Mouse (Mus musculus) monocyte, adult 2 months (primary cell): ENCODE data around the gene Zfand3.

Experiments
- DNase-seq, 2 experiments: peaks; one replicate each; pipeline ENCODE4 v3.0.0; 2022; ENCODE audit warnings: low spot score in 2 of 2, low read depth in 1 of 2

The Zfand3 gene

GRCm38 (mm10) chr17:30191097-30191640 lies 186.6 kb downstream of the Zfand3 start:
- no peak for DNase-seq

GRCm38 (mm10) chr17:30192416-30193005 lies 188.0 kb downstream of the Zfand3 start:
- DNase-seq = no peak

- no peak for DNase-seq
Measured at GRCm38 (mm10) chr17:30193615-30194014, 189.1 kb downstream of the Zfand3 start.

GRCm38 (mm10) chr17:30194091-30194490 lies 189.6 kb downstream of the Zfand3 start:
- no peak for DNase-seq

GRCm38 (mm10) chr17:30194629-30195445 lies 190.3 kb downstream of the Zfand3 start:
- no peak for DNase-seq

DNA sequence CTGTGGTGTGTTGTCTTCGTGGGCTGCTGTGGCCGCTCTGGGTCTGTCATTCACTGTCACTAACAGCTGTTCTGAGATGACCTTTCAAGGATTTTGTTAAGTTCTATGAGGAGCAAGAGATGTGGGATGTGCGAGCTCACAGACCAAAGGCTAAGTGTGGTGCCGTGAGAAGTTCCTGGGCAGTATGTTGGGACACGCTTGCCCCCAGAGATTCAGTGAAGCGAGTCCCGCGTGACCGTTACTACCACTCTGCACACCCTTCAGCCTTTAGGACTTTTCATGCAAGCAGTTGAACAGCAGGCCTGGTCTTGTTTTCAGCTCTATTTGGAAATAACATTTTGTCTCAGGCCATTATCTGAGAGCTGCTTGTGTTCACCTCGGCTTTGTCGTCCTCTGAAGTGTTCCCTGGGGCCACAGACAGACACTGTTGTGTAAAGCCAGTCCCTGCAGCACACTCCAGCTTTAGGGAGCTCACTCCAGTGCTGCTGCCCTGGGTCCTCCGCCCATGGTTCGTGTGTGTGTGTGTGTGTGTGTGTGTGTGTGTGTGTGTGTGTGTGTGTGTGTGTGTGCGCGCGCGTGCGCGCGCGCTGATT lies 191.2 kb downstream of the Zfand3 start:
- DNase-seq = no peak

DNA sequence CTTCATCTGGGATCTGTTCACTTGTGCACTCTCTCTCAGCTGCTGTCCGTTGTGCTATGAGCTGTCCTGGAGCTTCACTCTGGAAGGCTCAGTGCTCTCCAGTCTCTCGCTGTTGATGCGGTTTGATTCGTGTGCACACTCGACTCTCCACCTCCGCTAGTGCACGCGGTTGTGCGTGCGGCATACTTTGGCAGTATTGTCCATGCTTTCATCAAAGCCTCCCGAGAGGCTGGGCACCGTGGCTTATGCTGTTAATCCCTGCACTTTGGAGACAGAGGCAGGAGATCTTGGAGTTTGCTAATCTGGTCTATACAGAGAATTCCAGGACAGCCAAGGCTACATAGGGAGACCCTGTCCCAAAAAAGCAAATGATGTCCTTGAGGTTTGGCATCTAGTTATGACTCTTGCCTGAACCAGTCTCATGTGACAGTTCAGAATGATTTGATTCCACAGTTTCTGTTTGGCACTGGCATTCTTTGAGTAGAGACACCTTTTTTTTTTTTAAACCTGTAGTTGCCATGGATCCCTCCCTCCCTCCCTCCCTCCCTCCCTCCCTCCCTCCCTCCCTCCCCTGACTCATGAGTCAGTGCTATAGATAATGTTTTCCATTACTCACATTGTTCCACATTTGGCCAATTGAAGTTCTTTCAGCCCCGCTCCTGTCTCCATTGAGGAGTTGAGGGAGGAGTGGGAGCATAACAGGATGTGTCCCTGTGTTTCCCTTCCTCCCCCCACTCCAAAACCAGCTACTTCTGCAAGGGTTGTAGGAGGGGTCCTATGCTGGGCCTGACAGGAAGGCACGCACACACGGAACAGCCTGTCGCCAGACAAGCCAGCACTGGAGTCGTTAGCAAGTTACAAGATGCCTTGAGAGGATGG lies 192.1 kb downstream of the Zfand3 start:
- no peak for DNase-seq

- no peak for DNase-seq
Measured at GRCm38 (mm10) chr17:30197280-30198030, 192.9 kb downstream of the Zfand3 start.

DNA sequence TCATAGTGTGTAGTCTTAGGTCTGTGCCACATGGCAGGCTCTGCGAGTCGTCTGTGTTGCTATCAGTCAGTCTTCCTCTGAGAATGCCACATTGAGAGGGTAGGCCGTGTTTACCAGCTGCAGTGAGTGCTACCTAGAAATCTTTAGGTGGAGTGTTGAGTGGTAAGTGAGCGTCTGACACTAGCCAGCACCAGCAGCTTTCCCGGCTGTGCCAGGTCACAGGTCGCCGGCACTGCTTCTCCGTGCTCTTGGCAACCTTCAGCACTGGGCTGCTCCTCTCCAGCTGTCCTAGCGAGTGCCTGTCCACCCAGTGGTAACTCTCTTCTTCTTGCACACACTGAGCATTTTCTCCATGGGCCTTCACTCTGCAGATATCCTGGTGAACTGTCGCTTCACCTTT lies 193.9 kb downstream of the Zfand3 start:
- no peak for DNase-seq

DNA sequence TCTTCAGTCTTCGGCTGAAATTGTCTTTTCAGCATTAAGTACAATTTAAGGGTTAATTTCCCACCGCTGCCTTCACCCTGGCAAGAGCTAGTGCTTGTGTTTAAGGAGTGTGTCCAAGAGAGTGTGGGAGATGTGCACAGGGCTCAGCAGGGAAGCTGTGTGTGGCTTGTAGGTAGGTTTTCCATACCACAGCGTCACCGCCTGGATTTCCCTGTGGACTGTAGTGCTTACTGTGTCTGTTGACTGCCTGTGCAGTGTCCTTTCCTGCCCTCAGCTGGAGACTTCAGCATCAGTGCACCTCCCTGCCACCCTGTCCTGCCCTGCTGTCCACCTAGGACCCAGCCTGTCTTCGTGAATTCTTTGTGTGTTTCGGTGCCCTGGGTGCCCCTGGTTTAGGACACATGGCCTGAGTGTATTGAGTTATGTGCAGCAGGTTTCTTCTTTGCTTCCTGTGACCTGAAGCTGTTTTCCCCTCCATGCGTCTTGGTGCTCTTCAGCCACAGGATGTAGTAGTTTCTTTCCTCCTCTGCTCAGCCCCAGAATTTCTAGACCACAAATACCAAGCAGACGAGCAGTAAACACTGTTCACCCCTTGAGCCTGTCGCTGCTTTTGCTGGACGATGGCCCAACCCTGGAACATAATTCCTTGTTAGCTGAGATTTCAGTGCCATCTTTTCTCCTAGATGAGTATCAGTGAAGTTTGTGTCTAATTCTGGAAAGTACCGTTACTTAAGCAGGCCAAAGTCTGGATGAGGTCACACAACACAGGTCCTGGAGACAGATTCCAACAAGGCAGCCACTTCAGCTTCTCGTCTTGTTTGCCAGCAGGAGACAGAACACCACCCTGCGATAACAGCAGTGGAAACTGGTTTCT lies 195.1 kb downstream of the Zfand3 start:
- no peak for DNase-seq

- no peak for DNase-seq
Measured at GRCm38 (mm10) chr17:30200283-30200682, 195.8 kb downstream of the Zfand3 start.

DNA sequence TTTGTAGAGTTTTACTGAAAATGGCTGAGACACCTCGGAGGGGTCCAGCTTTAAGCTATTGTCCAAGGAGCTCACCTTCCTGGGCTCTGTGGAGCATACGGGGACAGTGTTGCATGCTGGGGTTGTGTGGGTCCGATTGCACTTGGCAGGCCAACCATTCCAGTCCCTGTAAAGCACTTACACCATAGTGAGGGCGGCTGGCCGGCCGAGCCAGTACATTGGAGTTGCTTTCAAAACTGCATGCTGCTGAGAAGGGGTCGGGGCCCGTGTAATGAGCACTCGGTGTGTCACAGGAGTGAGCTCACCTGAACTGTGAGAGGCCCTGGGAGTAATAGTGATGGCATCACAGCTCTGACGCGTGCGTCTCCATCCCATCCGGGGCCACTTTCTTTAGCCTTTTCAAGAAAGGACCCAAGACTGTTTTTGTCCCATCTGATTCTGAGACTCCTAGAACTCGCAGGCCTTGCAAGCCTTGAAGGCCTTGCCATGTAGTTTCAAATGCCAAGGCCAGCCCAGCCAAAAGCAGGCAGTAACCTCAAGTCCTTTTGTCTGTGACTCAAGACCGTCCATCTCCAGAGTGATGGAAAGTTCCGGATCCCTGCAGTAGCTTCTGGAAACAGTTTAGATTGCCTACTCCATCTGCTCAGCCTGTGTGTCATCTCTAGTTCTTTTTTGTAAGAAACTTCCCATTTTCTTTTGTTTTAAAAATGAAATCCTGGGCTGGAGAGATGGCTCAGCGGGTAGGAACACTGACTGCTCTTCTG lies 200.7 kb downstream of the Zfand3 start:
- DNase-seq = no peak

DNA sequence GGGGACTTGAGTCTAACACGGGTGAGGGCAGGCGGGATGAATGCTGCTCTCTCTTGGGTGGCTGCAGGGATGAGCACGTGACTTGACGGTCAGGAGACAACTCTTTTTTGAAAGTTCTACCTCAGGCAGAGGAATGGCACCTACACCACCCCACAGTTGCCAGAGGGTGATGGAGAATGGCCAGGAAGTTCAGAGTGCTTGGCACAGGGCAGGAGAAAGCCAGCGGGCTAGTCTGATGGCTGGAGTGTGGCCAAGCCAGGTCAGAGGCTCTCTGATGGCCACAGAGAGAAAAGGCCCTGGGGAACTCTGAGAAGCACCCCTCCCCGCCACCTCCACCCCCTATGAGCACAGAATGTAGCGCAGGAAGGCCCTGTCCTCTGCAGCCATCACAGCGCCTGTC lies 205.7 kb downstream of the Zfand3 start:
- DNase-seq = no peak

DNA sequence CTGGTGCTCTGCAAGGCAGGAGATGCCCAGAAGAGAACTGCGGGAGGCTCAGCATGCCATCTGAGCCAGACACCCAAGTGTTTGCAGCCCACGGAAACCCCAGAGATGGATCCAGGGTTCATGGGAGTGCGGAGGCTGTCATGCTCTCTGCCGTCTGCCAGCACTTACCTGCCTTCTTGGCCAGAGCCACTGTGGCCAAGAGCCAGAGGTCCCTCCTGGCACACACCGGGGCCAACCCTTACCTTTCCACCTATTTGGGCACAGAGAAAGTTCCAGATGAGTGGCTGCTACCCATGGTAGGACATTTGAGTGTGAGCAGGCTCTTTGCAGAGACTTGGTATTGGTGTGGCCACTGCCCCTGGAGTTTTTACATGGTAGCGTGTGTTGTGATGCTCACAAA lies 206.4 kb downstream of the Zfand3 start:
- DNase-seq = no peak

GRCm38 (mm10) chr17:30212647-30213046 lies 208.1 kb downstream of the Zfand3 start:
- no peak for DNase-seq

DNA sequence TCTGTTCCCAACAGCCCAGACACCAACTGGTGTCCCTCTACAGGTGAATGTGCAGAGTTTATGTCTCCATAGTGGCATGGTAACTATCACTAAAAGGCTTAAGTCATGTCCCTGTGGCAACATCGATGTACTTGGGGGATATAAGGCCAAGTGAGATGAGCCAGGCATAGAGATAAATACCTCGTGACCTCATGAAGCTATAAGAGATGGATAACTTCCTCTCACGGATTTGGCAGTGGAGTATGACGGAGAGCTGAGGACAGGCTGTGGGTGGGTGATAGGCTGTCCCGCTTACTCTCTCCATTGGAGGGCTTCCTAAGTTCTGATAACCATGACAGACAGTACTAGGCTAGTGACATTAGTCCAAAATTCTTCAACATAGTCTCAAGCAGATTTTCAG lies 208.8 kb downstream of the Zfand3 start:
- DNase-seq = no peak

- DNase-seq = no peak
Measured at GRCm38 (mm10) chr17:30214393-30214792, 209.9 kb downstream of the Zfand3 start.

DNA sequence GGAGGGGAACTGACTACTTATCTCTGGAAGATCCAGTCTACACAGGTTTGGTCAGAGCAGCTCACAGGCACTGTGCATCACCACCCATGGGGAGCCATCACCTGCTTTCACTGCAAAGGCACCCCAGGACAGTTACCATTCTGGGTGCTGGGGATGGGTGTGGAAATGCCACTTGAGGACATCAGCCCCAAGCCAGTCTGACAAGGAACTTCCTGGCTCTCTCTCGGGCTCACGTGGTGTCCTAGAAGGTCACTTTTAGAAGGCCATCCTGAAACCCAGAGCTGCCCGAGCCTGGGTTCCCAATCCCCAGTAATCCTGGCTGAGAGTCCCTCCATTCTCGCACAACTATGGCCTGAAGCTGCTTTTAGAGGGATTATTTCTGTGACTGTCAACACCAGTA lies 211.2 kb downstream of the Zfand3 start:
- no peak for DNase-seq

DNA sequence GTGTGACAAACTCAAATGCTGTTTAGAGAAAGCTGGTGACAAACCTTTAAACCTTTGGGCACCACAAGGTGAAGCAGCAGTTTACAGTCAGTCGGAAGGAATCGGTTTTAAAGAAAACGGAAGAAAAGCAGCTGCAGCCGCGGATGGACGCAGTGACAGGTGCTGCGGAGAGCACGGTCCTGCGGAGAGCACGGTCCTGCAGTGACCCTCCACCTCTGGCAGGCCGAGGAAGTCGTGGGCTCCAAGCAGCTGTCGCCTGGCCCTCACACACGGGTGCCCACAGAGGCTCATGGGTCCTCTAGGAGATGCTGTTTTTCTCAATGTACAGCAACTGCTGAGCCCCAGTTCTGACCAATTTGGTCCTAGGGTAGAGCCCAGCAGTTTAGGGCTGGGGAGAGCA lies 217.1 kb downstream of the Zfand3 start:
- DNase-seq = no peak
